Mouse (Mus musculus) adrenal gland, postnatal 10 days (tissue): ENCODE measurements at regions not wholly inside any gene's neighbourhood (a gene's known extent, or its start where the extent isn't known, plus 50 kb on each side); places are given as distances from the start of the nearest gene placed in this dataset.
A peak's percentile ranks its signal among the peaks of the same experiment; 100 is the strongest.

ENCODE experiments used
- DNase-seq: peaks from one replicate; pipeline ENCODE4 v3.0.0; 2021; ENCODE audit warnings: mixed read lengths

- no peak for DNase-seq
Measured at GRCm38 (mm10) chr17:45866876-45867652, 133.4 kb upstream of the 1600014C23Rik start.

DNA sequence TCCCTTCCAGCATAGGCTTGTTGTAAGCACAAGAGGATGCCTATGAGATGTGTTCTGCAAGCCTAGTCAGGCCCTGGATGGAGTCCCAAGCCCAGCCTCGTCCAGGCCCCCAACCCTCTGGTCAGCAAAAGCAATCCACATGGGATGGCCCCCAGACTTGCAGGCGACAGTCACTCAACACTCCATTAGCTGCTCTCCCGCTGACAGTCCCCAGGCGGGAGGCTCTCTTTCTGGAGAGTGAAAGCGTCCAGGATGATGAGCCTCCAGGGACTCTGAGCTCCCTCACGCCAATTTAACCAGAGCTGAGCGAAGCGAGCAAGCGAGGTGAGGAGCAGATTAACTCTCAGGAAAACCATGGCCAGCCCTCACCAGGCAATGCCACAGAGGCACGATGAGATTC, 132.7 kb upstream of the 1600014C23Rik start:
- no peak for DNase-seq

- DNase-seq, result no peak
Measured at GRCm38 (mm10) chr17:45865944-45866343, 132.3 kb upstream of the 1600014C23Rik start.

DNA sequence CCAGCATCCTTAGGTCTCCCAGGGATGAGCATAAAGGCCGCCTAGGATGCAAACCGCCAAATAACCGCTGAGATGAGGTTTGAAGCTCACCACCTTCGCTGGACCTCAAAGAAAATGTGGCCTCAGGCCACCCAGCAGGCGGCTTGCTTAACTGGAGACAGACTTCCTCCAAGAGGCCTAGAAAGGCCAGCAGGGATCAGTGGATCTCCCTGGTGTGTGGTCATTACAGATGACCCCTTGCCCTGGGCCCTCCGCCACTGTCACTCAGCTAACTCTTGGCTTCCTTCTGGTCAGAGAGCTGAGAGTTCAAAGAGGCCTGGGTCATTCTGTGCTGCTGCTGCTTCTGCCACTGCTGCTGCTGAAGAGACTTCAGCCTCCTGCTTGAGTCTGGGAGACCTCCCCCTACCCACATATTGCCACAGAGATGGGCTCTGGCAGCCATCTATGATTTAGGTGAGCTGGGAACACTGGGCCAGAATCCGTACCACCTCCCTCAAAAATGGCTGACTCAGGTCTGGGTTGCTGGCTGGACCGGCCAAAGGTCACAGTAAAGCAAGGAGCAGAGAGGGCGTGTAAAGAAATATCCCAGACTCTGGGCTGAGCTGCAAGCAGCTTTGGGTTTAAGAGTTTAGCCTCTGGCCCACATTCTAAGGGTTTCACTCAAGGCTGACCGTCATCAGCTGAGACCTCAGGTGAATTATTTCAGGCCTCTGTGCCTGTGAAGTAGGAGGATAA, 130.0 kb upstream of the 1600014C23Rik start:
- DNase-seq, result no peak

GRCm38 (mm10) chr17:45863031-45863430, 129.4 kb upstream of the 1600014C23Rik start:
- no peak for DNase-seq

DNA sequence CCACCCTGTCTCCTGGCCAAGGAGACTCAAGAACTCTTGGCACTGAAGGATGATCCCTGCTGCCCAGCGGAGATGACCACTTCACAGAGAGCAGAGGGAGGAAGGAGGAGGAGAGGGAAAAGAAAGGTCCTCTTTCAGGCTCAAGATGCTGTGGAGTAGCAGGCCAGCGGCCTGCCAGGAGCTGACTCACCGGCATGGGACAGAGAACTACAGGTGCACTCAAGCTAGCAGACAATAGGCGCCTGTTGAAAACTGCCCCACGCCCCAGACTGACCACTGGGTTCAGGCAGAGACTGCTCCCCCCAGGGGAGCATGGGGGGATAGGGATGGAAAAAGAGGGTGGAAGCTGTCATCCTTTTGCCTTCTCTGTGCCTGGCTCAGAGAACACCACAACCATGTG, 125.8 kb upstream of the 1600014C23Rik start:
- DNase-seq, result no peak

DNA sequence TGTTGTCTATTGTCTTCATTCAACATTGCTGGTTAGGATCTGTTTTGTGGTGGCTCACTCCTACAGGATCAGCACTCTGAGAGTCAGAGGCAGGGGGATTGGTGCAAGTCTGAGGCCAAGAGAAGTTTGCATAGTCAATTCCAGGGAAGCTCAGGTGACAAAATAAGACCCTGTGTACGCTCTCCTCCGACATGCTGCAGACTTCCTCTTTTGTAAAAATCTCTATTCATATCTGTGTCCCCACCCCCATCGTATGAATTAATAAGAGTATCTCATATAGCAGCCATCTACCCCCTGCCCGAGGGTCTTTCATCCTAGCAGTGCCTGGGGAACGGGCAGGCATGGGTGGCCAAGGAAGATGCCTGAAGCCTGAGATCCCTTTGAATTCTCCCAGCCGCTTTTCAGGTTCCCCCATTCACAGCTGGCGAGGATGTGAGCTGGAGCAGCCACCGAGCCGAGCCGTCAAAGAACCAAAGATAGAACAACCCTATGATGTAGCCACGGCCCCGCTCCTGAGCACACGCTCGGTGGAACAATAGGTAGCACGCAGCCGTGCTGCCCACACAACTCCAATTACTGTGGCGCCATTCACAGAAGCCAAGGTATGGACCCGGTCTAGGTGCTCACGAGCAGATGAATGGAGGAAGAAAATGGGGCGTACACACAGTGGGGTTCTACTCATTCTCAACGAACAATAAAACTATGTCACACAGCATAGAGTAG, 120.4 kb upstream of the 1600014C23Rik start:
- no peak for DNase-seq

GRCm38 (mm10) chr17:45852402-45852801, 118.8 kb upstream of the 1600014C23Rik start:
- DNase-seq, result peak; percentile 50

GRCm38 (mm10) chr17:45851723-45852396, 118.2 kb upstream of the 1600014C23Rik start:
- DNase-seq, result peak; percentile 36

GRCm38 (mm10) chr17:45850976-45851375, 117.3 kb upstream of the 1600014C23Rik start:
- DNase-seq, result no peak

DNA sequence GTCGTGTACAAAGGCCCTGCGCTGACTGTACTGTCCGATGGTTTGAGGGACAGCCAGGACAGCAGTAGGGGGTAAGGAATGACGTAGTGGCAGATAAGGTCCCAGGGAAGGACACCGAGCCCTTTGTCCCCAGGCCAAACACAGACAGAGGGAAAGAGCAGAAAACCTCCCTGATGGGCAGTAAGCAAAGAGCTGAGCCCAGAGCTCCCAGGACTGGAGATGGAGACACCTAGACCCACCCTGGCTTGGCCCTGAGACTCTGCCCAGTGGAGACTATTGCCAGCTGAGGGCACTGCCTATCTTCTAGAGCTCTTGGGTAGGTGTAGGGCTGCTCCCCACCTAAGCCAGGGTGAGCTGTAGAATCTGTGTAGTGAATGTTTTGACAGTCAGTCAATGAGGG, 116.5 kb upstream of the 1600014C23Rik start:
- peak; percentile 58 for DNase-seq

GRCm38 (mm10) chr17:45848605-45849004, 115.0 kb upstream of the 1600014C23Rik start:
- peak; percentile 81 for DNase-seq

GRCm38 (mm10) chr17:45847701-45848378, 114.2 kb upstream of the 1600014C23Rik start:
- peak; percentile 74 for DNase-seq

- DNase-seq, result no peak
Measured at GRCm38 (mm10) chr17:45845832-45846231, 112.2 kb upstream of the 1600014C23Rik start.

- DNase-seq, result no peak
Measured at GRCm38 (mm10) chr17:45836731-45837130, 103.1 kb upstream of the 1600014C23Rik start.

- DNase-seq, result peak; percentile 26
Measured at GRCm38 (mm10) chr17:45836253-45836652, 102.6 kb upstream of the 1600014C23Rik start.

- no peak for DNase-seq
Measured at GRCm38 (mm10) chr17:45834518-45835071, 101.0 kb upstream of the 1600014C23Rik start.

GRCm38 (mm10) chr17:45830324-45830723, 96.7 kb upstream of the 1600014C23Rik start:
- no peak for DNase-seq

- no peak for DNase-seq
Measured at GRCm38 (mm10) chr17:45829571-45829970, 95.9 kb upstream of the 1600014C23Rik start.

DNA sequence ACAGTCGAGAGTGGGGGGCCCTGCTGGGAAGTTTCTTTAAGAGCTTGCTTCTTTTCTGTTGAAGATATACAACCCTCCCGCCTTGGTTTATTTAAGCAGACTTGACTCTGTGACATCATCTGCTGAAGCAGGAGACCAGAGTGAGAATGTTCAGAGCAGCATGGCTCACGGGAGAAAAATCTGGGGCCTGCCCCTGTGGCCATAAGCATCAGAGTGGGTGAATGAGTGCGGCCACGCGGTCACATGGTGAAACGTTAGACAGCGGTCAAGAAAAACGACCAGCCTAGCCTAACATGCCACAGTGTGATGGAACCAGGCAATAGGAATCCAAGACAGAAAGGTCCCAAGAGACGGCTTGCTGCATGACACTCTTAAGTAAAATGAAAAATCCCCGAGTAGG, 95.2 kb upstream of the 1600014C23Rik start:
- DNase-seq, result no peak

DNA sequence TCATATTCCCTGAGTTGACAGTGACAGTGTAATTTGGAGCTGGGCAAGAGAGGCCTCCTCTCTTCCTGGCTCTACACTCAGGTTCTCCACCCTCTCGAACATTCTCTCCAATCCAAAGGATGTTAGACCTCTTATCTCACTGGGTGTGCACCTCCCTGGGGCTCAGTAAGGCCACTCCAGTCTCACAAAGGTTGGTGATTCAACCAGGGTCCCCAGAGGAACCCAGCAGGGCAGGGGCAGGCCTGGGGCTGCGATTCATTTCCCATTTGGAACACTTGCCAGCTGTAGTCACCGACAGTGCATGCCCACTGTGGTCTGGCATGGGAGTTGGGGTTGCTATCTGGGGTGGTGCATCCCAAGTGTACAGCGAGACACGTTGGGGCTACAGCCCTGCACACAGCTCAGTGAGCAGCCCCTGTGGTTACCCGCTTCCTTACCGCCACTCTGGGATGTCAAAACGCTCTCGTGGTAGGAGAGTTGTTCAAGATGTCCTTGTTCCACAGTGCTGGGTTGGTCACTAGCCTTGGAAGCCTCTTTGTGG, 94.7 kb upstream of the 1600014C23Rik start:
- DNase-seq, result no peak
